22 mouse cellular contexts compared by ENCODE assay signal in the genomic region with DNA sequence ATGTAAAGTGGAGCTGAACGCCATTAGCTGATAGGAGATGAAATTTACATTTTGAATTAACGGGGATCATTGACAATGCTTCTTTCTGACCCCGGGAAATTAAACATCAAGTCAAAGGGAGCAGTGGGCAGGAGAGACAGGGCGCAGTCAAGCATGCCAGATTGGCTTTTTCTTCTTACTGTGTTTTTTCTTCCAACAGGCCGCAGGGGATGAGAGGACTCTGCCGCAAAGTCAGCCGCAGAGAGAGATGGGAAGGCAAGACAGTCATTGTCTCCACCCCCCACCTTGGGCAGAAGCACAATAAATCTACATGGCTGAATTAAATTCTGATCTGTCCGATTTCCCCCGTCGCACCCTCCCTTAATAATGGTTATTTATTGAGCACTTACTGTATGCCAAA. TPM values are rescaled to one million over a fixed set of nuclear protein-coding genes. Genes with fewer than 3 reads are reported as not detected.
DNase-seq lines count a peak whose midpoint lies in the region; ATAC-seq and TF ChIP-seq lines count a peak whose summit lies in the region.
"Had no signal": no experiment of that assay in that cellular context is flagged by ENCODE, and none has a peak within 500 bp of the region (broad histone marks: within the 10 kb centered on the region; RNA-seq: fewer than 3 reads in every experiment).

No protein-coding gene starts in this region.

- H3K4me2 ChIP-seq in kidney, embryonic 16.5 days (replicated peaks; ENCODE audit: low read depth, low read length): no peak overlapping the region
- no peak overlapping the region for H3K4me2 ChIP-seq in kidney, embryonic 15.5 days

- H3K27ac ChIP-seq in kidney, embryonic 16.5 days (ENCODE audit: low read length): no peak overlapping the region
- peak overlapping the region; percentile 40; the same call in 1 of the 2 replicates for H3K27ac ChIP-seq in kidney, adult 2 months (ENCODE audit: insufficient read depth, low read depth, low read length)
- no peak overlapping the region for H3K27ac ChIP-seq in kidney, embryonic 15.5 days

- TF ChIP-seq POLR2A in kidney, adult 2 months (IDR thresholded peaks at IDR 0.05; ENCODE audit: low read depth, low read length): no peak

- H3K4me1 ChIP-seq in kidney, embryonic 16.5 days (ENCODE audit: insufficient read depth, low read length): peaks cover 9% of the 10 kb centered on the region; the same call in 1 of the 2 replicates
- peaks cover 17% of the 10 kb centered on the region; the same call in 1 of the 2 replicates for H3K4me1 ChIP-seq in kidney, adult 2 months (ENCODE audit: control insufficient read depth, insufficient read depth, low read length)
- H3K4me1 ChIP-seq in kidney, embryonic 15.5 days: peaks cover 22% of the 10 kb centered on the region

- no peak overlapping the region for H3K4me3 ChIP-seq in kidney, embryonic 16.5 days (ENCODE audit: low read length)
- no peak overlapping the region for H3K4me3 ChIP-seq in kidney, adult 2 months (ENCODE audit: insufficient read depth, low read depth, low read length)
- H3K4me3 ChIP-seq in kidney, embryonic 15.5 days (replicated peaks): no peak overlapping the region

- peak; percentile 23 for DNase-seq in kidney, adult 18-20 months
- DNase-seq in kidney, adult 2 months: peak; percentile 52
- DNase-seq in kidney, postnatal 36 days: no peak
- peak; percentile 51 for DNase-seq in kidney, adult 9 months
- DNase-seq: adrenal gland, adult 2 months; adrenal gland, adult 8-10 months; adrenal gland, postnatal 10 days; adrenal gland, postnatal 14 days; adrenal gland, postnatal 25 days; adrenal gland, postnatal 36 days; B cell, adult 2 months; cerebellum, adult 11 months; cerebellum, adult 11-12 months; cerebellum, adult 18-20 months had no signal

- no peak for TF ChIP-seq CTCF in kidney, adult 2 months (conservative IDR thresholded peaks at IDR 0.05; ENCODE audit: insufficient read depth, insufficient read length, low read depth, low read length)

- no peak overlapping the region for H3K9ac ChIP-seq in kidney, embryonic 16.5 days (replicated peaks; ENCODE audit: low read length)
- no peak overlapping the region for H3K9ac ChIP-seq in kidney, embryonic 15.5 days

- no peaks in the 10 kb centered on the region for H3K36me3 ChIP-seq in kidney, embryonic 16.5 days (ENCODE audit: insufficient read depth, low read length)
- H3K36me3 ChIP-seq in kidney, adult 2 months (ENCODE audit: control insufficient read depth, insufficient read depth, low read length): no peaks in the 10 kb centered on the region
- no peaks in the 10 kb centered on the region for H3K36me3 ChIP-seq in kidney, embryonic 15.5 days
- H3K36me3 ChIP-seq: G1E had no signal

- H3K27me3 ChIP-seq in kidney, embryonic 16.5 days (ENCODE audit: insufficient read depth, low read length): peaks cover 44% of the 10 kb centered on the region
- H3K27me3 ChIP-seq in kidney, adult 2 months (replicated peaks; ENCODE audit: control insufficient read depth, insufficient read depth, low read length): no peaks in the 10 kb centered on the region
- H3K27me3 ChIP-seq in kidney, embryonic 15.5 days: peaks cover 68% of the 10 kb centered on the region

- no peaks in the 10 kb centered on the region for H3K9me3 ChIP-seq in kidney, embryonic 16.5 days (ENCODE audit: low read length)
- no peaks in the 10 kb centered on the region for H3K9me3 ChIP-seq in kidney, embryonic 15.5 days (replicated peaks)

- ATAC-seq in kidney, embryonic 16.5 days (ENCODE audit: low FRiP score, low TSS enrichment): no peak
- no peak for ATAC-seq in kidney, embryonic 15.5 days (replicated peaks; ENCODE audit: low FRiP score)
- ATAC-seq: activated CD4-positive, CD25-positive, alpha-beta regulatory T cell, adult 4 months; CD4-positive, CD25-positive, alpha-beta regulatory T cell, adult 4 months; Patski had no signal

- 80% methylated on average over 10 of the region's 10 CpGs for WGBS in kidney, embryonic 16.5 days
- WGBS in kidney, adult 2 months: 73% methylated on average over 10 of the region's 10 CpGs
- 84% methylated on average over 10 of the region's 10 CpGs for WGBS in kidney, embryonic 15.5 days

RNA-seq across cellular contexts. Expression of a gene that starts 12.5 kb away (rescaled TPM):
- 35.4 and 38.4 TPM in 2 replicates for polyA plus RNA-seq in kidney, embryonic 16.5 days (2015; fragmentation: Nextera tagmentation; extraction: Ambion mirVana)
- polyA plus RNA-seq in kidney, adult 2 months (2012; rRNA removed): 648 and 871 TPM in 2 replicates
- polyA plus RNA-seq in kidney, embryonic 15.5 days (2015; fragmentation: Nextera tagmentation; extraction: Ambion mirVana): 17.9 and 18.0 TPM in 2 replicates
- polyA plus RNA-seq: activated CD4-positive, CD25-positive, alpha-beta regulatory T cell, adult 4 months; brain, embryonic 14.5 days; C2C12; CD4-positive, CD25-positive, alpha-beta regulatory T cell, adult 4 months; G1E; Patski had no signal

RNA-seq across cellular contexts. Expression of a gene that starts 46.0 kb away (rescaled TPM):
- 0.07 and 0.10 TPM in 2 replicates for polyA plus RNA-seq in kidney, embryonic 16.5 days (2015; fragmentation: Nextera tagmentation; extraction: Ambion mirVana)
- polyA plus RNA-seq in kidney, adult 2 months (2012; rRNA removed): 0.03 TPM in 2 replicates
- polyA plus RNA-seq in kidney, embryonic 15.5 days (2015; fragmentation: Nextera tagmentation; extraction: Ambion mirVana): 0.12 and 0.21 TPM in 2 replicates
- polyA plus RNA-seq: adrenal gland, adult 2 months; brain, embryonic 14.5 days; C2C12; CD4-positive, CD25-positive, alpha-beta regulatory T cell, adult 4 months; G1E; Patski had no signal

RNA-seq across cellular contexts. Expression of a gene that starts 53.4 kb away (rescaled TPM):
- 0.67 TPM in 1 of 2 replicates, not detected in the other for polyA plus RNA-seq in kidney, embryonic 16.5 days (2015; fragmentation: Nextera tagmentation; extraction: Ambion mirVana)
- 3.3 and 7.8 TPM in 2 replicates for polyA plus RNA-seq in kidney, adult 2 months (2012; rRNA removed)
- 0.40 and 0.64 TPM in 2 replicates for polyA plus RNA-seq in kidney, embryonic 15.5 days (2015; fragmentation: Nextera tagmentation; extraction: Ambion mirVana)
- polyA plus RNA-seq: G1E had no signal

Comparison
In these comparisons a context has a peak if more than half of its experiments do, and no peak if none do; other contexts are left out.
1. DNase-seq: peak in kidney, adult 18-20 months (single experiment), kidney, adult 2 months (single experiment) and kidney, adult 9 months (single experiment); none in kidney, postnatal 36 days (0 of 2).
2. RNA of a gene that starts 12.5 kb away (polyA plus RNA-seq): 648 to 871 TPM in kidney, adult 2 months; 35.4 to 38.4 TPM in kidney, embryonic 16.5 days and 17.9 to 18.0 TPM in kidney, embryonic 15.5 days; every median in the first group is over 10 times any median in the second.